ENCODE assay signal across 12 mouse cellular contexts in genomic region chr16:84583773-84584229, GRCm38 (mm10).
A peak's percentile ranks its signal among the peaks of the same experiment; 100 is the strongest.
DNase-seq lines count a peak whose midpoint lies in the region; ATAC-seq and TF ChIP-seq lines count a peak whose summit lies in the region.
"Had no signal": no experiment of that assay in that cellular context is flagged by ENCODE, and none has a peak within 500 bp of the region (broad histone marks: within the 10 kb centered on the region; RNA-seq: fewer than 3 reads in every experiment).

No protein-coding gene starts in this region.

- H3K4me2 ChIP-seq in lung, postnatal 0 days (replicated peaks; ENCODE audit: low read depth, low read length): no peak overlapping the region
- H3K4me2 ChIP-seq: limb, embryonic 12.5 days had no signal

- WGBS in lung, postnatal 0 days: 87% methylated on average over 19 of the region's 19 CpGs

- no peaks in the 10 kb centered on the region for H3K36me3 ChIP-seq in lung, postnatal 0 days (ENCODE audit: insufficient read depth, low read length)
- H3K36me3 ChIP-seq: limb, embryonic 12.5 days had no signal

- H3K4me3 ChIP-seq in lung, postnatal 0 days (ENCODE audit: low read depth, low read length): no peak overlapping the region
- H3K4me3 ChIP-seq: limb, embryonic 12.5 days had no signal

- H3K27me3 ChIP-seq in lung, postnatal 0 days (replicated peaks; ENCODE audit: insufficient read depth, low read length): no peaks in the 10 kb centered on the region
- H3K27me3 ChIP-seq: limb, embryonic 12.5 days had no signal

- H3K27ac ChIP-seq in lung, postnatal 0 days (ENCODE audit: low read length): no peak overlapping the region
- H3K27ac ChIP-seq: limb, embryonic 12.5 days had no signal

- no peak for TF ChIP-seq CTCF in lung, postnatal 0 days (IDR thresholded peaks at IDR 0.05)

- no peak for TF ChIP-seq EP300 in lung, postnatal 0 days (IDR thresholded peaks at IDR 0.05)

- no peak overlapping the region for H3K9ac ChIP-seq in lung, postnatal 0 days (replicated peaks; ENCODE audit: low read depth)
- H3K9ac ChIP-seq: limb, embryonic 12.5 days had no signal

- DNase-seq in lung, postnatal 0 days (ENCODE audit: low spot score): peak; percentile 20
- DNase-seq in lung, postnatal 14 days: no peak
- peak; percentile 19 for DNase-seq in brain, adult 2 months (ENCODE audit: low read depth, low spot score)
- DNase-seq in thymus, postnatal 25 days: peak; percentile 61
- no peak for DNase-seq in cerebellum, postnatal 14 days
- DNase-seq in adrenal gland, postnatal 25 days: no peak
- DNase-seq: adrenal gland, adult 8-10 months; cerebellum, postnatal 36 days; midbrain, embryonic 14.5 days had no signal

- no peaks in the 10 kb centered on the region for H3K9me3 ChIP-seq in lung, postnatal 0 days (ENCODE audit: low read length)
- H3K9me3 ChIP-seq: limb, embryonic 12.5 days had no signal

- no peak for ATAC-seq in lung, postnatal 0 days
- peak; percentile 80 for ATAC-seq in megakaryocyte progenitor cell, adult 5-6 weeks (replicated peaks; ENCODE audit: poor library complexity)
- no peak for ATAC-seq in erythroid progenitor cell, adult 5-6 weeks (replicated peaks; ENCODE audit: low FRiP score, poor library complexity, severe bottlenecking)

- no peaks in the 10 kb centered on the region for H3K4me1 ChIP-seq in lung, postnatal 0 days (ENCODE audit: insufficient read depth, low read depth, low read length)
- H3K4me1 ChIP-seq: limb, embryonic 12.5 days had no signal

Comparison
In these comparisons a context has a peak if more than half of its experiments do, and no peak if none do; other contexts are left out.
1. DNase-seq: peak in lung, postnatal 0 days (single experiment), brain, adult 2 months (single experiment) and thymus, postnatal 25 days (single experiment); none in lung, postnatal 14 days (single experiment), cerebellum, postnatal 14 days (0 of 2) and adrenal gland, postnatal 25 days (single experiment).